Mouse (Mus musculus): ENCODE results near the gene Scn8a. TPM values are rescaled to one million over a fixed set of nuclear protein-coding genes. Genes with fewer than 3 reads are reported as not detected.

Scn8a gene
- total RNA-seq, 1 experiment from 2014 or later = not detected

DNA sequence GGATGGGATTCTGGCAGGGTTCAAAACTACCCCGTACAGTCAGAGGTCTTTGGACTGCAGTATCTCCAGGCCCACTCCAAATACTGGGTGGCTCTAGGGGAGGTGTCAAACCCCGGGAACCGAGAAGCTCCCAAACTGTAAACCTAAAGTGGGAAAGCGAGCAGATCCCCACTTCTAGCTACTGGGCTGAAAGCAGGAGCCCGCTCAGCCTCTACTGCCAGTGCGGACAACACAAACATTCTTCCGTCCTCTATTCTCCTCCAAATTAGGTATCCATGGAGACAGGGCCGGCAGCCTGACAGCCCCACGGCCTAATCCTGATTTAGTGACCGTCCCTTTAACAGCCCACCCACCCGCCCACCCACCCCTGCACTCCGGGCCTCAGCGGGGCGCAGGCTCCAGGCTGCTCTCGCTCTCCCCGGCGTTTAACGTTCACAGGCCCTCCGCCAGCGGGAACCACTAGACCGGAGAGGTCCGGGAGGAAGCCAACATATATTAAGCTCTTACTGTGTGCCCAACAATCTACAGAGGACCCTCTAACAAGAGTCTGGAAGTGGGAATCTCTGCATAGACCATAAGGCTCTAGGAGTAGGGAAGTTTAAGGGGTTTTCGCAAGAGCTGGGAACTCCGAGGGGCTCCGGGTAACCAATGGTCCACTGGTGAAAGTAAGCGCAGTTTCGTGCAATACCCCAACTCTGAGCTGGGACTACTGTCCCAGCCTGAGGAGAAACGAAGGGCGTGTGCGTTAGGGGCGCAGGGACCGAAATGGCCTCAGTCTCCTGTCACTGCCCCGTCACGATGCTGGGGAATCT lies 207.5 kb downstream of the Scn8a start:
- ATAC-seq (replicated peaks; ENCODE audit: insufficient number of reproducible peaks, low FRiP score, low TSS enrichment, poor library complexity, severe bottlenecking) = no peak

DNA sequence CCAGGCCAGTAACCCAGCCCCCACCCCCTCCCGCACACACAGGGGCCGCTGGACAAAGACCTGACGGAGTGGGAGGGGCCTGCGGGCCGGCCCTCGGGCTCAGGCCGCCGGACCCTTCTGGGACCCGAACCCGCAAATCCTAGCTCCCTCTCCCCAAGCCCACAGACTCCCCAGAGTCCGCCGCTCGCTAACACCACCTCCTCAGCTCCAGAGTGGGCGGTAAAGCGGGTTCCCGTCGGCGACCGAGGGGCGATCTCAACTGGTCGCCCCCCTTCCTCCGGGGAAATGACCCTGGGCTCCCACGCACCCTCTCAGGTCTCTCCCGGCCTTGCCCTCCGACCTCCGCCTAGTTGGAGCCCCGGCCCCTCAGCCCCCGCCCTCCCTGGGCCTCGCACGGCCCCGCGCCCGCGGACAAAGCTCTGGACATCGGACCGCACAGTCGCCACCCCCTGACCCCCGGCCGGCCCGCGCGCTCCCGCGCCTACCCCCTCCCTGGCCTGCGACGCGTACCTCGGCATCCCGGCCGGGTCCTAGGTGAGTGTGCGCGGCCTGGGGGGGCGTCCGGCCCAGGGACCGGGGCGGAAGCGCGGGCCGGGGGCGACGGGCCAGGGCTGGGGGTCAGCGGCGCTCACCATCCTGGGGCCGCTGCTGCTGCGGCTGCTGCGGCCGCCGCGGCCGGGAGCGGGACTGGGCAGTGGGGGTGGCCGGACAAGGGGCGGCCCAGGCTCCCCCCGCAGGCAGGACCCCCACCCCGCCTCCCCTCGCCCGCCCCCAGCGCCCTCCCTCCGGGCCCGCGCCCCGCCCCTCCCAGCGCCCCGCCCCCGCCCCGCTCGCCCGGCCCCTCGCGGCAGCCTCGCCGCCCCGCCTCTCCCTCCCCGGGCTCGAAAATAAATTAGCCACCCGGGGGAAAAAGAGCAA lies 208.4 kb downstream of the Scn8a start, which contains the start of gene Fignl2:
Gene Fignl2 (minus strand): TSS at position 755 of the 918 bp plus-strand sequence.
- no peak for ATAC-seq (replicated peaks; ENCODE audit: insufficient number of reproducible peaks, low FRiP score, low TSS enrichment, poor library complexity, severe bottlenecking)

DNA sequence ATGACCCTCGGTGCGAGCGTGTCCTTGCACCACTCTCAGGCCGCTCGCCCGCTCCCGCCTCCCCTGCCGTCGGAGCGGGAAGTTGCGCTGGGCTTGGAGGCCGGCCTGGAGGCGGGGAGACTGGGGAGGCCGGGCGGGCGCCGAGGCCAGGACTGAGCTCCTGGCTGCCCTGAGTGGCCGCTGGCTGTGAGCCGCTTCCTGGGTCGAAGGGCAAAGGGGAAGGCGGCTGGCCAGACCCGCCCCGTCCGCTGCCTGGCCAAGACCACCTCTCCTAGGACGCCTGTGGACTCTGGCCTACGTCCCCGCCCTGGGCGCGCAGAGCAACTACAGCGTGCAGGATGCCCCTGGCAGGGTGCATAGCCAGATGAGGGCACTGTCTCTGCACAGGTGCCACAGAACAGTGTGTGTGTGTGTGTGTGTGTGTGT lies 209.1 kb downstream of the Scn8a start:
- ATAC-seq (replicated peaks; ENCODE audit: insufficient number of reproducible peaks, low FRiP score, low TSS enrichment, poor library complexity, severe bottlenecking) = peak; percentile 47; the same call in 1 of the 2 replicates

GRCm38 (mm10) chr15:101080031-101080520 lies 210.4 kb downstream of the Scn8a start:
- ATAC-seq (replicated peaks; ENCODE audit: insufficient number of reproducible peaks, low FRiP score, low TSS enrichment, poor library complexity, severe bottlenecking) = no peak

GRCm38 (mm10) chr15:101081035-101081548 lies 211.4 kb downstream of the Scn8a start:
- ATAC-seq (replicated peaks; ENCODE audit: insufficient number of reproducible peaks, low FRiP score, low TSS enrichment, poor library complexity, severe bottlenecking) = no peak

- ATAC-seq (replicated peaks; ENCODE audit: insufficient number of reproducible peaks, low FRiP score, low TSS enrichment, poor library complexity, severe bottlenecking) = no peak
Measured at GRCm38 (mm10) chr15:101082236-101082635, 212.6 kb downstream of the Scn8a start.

GRCm38 (mm10) chr15:101084499-101084898 lies 214.8 kb downstream of the Scn8a start:
- no peak for ATAC-seq (replicated peaks; ENCODE audit: insufficient number of reproducible peaks, low FRiP score, low TSS enrichment, poor library complexity, severe bottlenecking)

DNA sequence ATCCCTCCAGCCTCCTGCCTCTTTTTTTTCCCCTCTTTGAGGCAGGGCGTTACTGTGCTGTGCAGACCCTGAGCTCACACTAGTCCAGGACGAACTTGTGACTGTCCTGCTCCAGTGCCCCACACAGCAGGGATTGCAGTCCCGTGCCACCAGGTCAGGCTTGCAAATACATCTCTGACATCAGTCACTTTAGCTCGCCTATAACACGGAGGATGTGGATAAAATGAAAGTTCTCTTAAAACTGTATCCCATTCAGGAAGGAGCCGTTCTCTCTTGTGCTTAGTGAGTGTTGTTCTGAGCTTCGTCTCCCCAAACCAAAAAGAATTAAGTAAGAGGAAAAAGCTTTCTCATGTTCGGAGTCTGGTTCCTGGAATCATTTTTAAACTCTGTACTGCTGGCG lies 216.8 kb downstream of the Scn8a start:
- no peak for ATAC-seq (replicated peaks; ENCODE audit: insufficient number of reproducible peaks, low FRiP score, low TSS enrichment, poor library complexity, severe bottlenecking)

GRCm38 (mm10) chr15:101086956-101087355 lies 217.3 kb downstream of the Scn8a start:
- no peak for ATAC-seq (replicated peaks; ENCODE audit: insufficient number of reproducible peaks, low FRiP score, low TSS enrichment, poor library complexity, severe bottlenecking)

GRCm38 (mm10) chr15:101088291-101088690 lies 218.6 kb downstream of the Scn8a start:
- no peak for ATAC-seq (replicated peaks; ENCODE audit: insufficient number of reproducible peaks, low FRiP score, low TSS enrichment, poor library complexity, severe bottlenecking)

DNA sequence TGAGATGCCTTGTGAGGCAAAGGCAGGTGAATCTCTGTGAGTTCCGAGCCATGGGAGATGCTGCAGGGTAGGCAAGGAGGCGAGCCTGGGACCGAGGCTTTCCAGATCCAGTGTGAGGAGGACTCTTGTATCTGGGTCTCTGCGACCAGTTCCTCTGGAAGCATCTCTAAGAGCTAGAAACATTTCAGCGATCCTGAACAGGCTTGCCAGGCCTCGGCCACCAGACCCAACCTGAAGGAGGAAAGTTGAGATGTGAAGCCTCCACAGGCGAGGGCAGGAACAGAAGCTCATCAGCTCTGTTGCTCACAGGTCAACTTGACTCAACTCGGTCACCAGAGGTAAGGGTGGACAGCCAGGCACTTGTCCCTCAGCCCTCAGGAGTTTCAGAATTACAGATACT lies 221.9 kb downstream of the Scn8a start:
- no peak for ATAC-seq (replicated peaks; ENCODE audit: insufficient number of reproducible peaks, low FRiP score, low TSS enrichment, poor library complexity, severe bottlenecking)

GRCm38 (mm10) chr15:101092121-101092828 lies 222.6 kb downstream of the Scn8a start:
- ATAC-seq (replicated peaks; ENCODE audit: insufficient number of reproducible peaks, low FRiP score, low TSS enrichment, poor library complexity, severe bottlenecking) = no peak

- no peak for ATAC-seq (replicated peaks; ENCODE audit: insufficient number of reproducible peaks, low FRiP score, low TSS enrichment, poor library complexity, severe bottlenecking)
Measured at GRCm38 (mm10) chr15:101092829-101093648, 223.4 kb downstream of the Scn8a start.

- ATAC-seq (replicated peaks; ENCODE audit: insufficient number of reproducible peaks, low FRiP score, low TSS enrichment, poor library complexity, severe bottlenecking) = no peak
Measured at GRCm38 (mm10) chr15:101093988-101094387, 224.3 kb downstream of the Scn8a start.

DNA sequence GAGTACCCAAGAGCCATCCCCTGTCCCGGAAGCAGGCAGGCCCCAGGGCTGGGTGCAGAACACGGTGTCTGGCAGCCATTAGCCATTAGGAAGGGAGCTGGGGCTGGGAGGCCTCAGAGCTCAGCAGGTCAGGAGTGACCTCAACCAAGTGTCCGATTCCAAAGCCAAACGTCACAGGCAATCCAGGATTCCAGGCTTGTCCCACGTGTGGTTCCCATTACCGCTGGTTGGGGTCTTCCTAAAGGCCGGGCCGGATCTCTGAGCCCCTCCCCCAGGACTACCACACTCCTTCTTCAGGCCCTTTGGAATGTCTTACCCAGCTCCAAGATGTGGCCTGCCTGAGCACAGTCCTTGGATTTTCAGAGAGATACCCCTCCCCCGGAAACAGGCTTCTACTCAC lies 225.3 kb downstream of the Scn8a start:
- ATAC-seq (replicated peaks; ENCODE audit: insufficient number of reproducible peaks, low FRiP score, low TSS enrichment, poor library complexity, severe bottlenecking) = no peak

DNA sequence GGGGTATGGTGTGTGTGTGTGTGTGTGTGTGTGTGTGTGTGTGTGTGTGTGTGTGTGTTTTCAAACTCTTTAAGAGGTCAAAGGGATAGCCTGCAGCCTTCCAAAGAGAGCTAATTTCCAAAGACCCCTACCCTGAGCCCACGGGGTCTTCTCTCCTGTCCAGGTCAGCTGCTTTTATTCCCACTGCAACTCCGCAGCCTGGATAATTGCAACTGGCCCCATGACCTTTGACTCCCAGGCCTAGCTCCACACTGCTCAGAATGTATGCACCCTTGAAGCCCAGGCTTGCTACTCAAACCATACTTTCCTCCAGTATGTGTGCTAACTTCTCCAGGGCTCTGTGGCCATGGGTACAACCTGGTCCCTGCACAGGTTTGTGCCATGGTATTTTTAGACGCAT lies 225.7 kb downstream of the Scn8a start:
- no peak for ATAC-seq (replicated peaks; ENCODE audit: insufficient number of reproducible peaks, low FRiP score, low TSS enrichment, poor library complexity, severe bottlenecking)
